Mouse (Mus musculus) megakaryocyte, embryonic 14.5 days (primary cell): ENCODE measurements around the gene Akap8l. TPM values are rescaled to one million over a fixed set of nuclear protein-coding genes. Genes with fewer than 3 reads are reported as not detected.
A peak's percentile ranks its signal among the peaks of the same experiment; 100 is the strongest.

ENCODE experiments used
- H3K27me3 ChIP-seq: replicated peaks from 2 replicates; pipeline ENCODE3; 2012; ENCODE audit warnings: inconsistent platforms
- H3K36me3 ChIP-seq: replicated peaks from 2 replicates; pipeline ENCODE3; 2012; ENCODE audit warnings: low read length, inconsistent platforms, mixed read lengths
- H3K4me1 ChIP-seq: 2 replicates; pipeline ENCODE4 v1.6.1; 2012; ENCODE audit warnings: inconsistent platforms
- H3K4me3 ChIP-seq: replicated peaks from 2 replicates; pipeline ENCODE3; 2012; ENCODE audit warnings: moderate library complexity, mild to moderate bottlenecking, inconsistent platforms
- H3K9me3 ChIP-seq: 2 replicates; pipeline ENCODE4 v1.6.1; 2012; ENCODE audit warnings: inconsistent platforms
- FLI1 ChIP-seq: IDR thresholded peaks from 2 replicates; pipeline ENCODE4 v1.6.1; 2012; ENCODE audit warnings: low read length, inconsistent platforms, mixed read lengths
- GATA1 ChIP-seq: IDR thresholded peaks from 3 replicates; pipeline ENCODE4 v1.6.1; 2012; ENCODE audit warnings: mixed read lengths, low read length, inconsistent platforms, borderline replicate concordance
- polyA plus RNA-seq: library from polyadenylated mRNA; stranded (reverse); fragments of >175 nt; gene quantifications from 2 replicates; pipeline ENCODE4 v1.2.3, GENCODE M21; 2012; ENCODE audit warnings: low replicate concordance; ENCODE audit not compliant: insufficient read depth

Akap8l gene
- polyA plus RNA-seq, 1 experiment = 157 TPM

DNA sequence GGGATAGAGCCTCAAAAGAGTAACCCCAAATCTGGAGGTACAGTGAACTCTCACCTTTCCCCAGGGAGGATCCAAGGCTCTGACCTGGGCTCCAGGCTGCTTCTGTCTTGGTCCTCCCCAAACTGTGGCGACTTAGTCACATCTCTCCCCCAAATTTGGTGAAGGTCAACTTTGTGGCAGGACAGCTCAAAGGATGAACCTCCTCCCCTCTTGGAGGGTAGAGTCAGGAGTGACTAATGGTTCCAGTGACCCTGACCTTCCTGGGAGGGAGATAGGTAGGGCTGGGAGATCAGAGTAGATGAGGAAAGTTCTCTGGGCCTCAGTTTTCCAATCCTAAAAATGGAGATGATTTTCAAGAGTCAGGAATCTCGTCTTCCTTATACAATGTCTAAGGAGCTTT lies 28.4 kb upstream of the Akap8l start:
- Histone ChIP-seq H3K36me3 (peaks cover 26% of the 10 kb centered on the region), H3K27me3 (peaks cover 24% of the 10 kb centered on the region), H3K4me1 (no peaks in the 10 kb centered on the region), H3K4me3 (no peak overlapping the region), H3K9me3 (no peaks in the 10 kb centered on the region)
- TF ChIP-seq GATA1 (no peak), FLI1 (no peak)

DNA sequence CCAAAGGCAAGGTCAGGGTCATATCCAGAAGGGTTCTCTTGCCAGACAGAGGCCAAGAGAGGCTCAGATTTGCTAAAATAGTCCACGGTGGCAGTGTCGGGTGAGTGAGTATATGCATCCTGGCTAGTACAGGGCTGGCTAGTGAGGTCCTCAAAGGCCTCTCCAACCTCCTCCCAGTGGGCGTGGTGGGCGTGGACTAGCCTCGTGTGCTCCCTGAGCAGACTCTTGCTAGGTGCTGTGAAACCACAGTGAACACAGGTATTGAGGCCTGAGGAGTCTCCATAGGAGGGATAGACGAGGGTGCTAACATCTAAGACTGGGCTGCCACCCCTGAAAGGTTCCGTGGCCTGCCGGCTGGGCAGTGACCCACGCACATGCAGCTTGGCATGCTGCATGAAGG lies 26.7 kb upstream of the Akap8l start:
- no peaks in the 10 kb centered on the region for H3K4me1 ChIP-seq
- H3K9me3 ChIP-seq = no peaks in the 10 kb centered on the region
- no peak overlapping the region for H3K4me3 ChIP-seq
- H3K27me3 ChIP-seq = peaks cover 16% of the 10 kb centered on the region
- no peak for TF ChIP-seq GATA1
- TF ChIP-seq FLI1 = no peak
- peaks cover 17% of the 10 kb centered on the region for H3K36me3 ChIP-seq

DNA sequence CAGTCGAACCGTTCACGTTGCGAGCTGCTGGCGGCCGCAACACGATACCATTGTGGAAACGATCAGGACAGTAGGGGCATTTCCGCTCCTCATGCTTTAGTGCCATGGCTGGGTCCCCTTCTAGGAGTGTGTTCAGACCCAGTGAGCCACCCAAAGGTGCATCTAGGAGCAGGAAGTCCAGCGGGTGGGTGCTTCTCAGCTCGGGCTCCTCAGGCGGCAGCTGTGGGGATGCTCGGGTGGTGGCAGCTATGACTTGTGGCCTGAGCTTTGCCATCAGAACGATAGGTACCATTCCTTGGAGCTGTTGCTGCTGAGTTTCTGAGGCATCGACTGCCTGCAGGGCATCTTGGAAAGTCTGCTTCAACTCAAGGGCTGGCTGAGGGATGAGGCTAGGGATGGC lies 26.1 kb upstream of the Akap8l start:
- H3K4me1 ChIP-seq = no peaks in the 10 kb centered on the region
- peaks cover 14% of the 10 kb centered on the region for H3K27me3 ChIP-seq
- no peak overlapping the region for H3K4me3 ChIP-seq
- peaks cover 17% of the 10 kb centered on the region for H3K36me3 ChIP-seq
- no peaks in the 10 kb centered on the region for H3K9me3 ChIP-seq
- TF ChIP-seq FLI1 = no peak
- no peak for TF ChIP-seq GATA1

DNA sequence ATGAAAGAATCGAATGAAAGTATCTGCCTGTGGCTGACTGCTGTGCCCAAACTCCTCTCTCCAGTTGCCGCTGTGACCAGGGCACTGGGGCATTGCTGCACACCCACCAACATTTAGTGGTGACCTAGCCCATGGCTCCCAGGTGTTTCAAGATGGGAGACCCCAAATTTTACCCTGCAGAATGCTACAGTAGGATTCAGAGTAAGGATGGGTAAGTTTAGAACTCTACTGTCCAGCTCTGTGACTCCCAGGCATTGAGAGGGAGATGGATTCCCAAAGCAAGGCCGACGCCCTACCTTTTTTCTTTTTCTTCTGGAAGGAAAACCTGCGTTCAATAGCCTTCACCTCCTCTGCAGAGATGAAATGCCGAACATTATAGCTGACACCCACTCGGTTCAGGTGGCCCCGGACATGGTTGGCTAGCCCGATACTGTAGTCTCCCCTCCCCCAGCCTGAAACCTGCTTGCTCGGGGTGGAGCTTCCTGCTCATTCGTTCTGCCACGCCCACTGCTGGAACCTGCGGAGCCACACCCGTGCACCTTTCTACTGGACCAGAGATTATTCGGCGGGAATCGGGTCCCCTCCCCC lies 18.7 kb upstream of the Akap8l start:
- TF ChIP-seq GATA1 = no peak
- no peak for TF ChIP-seq FLI1
- Histone ChIP-seq H3K9me3 (no peaks in the 10 kb centered on the region), H3K36me3 (peaks cover 15% of the 10 kb centered on the region)

DNA sequence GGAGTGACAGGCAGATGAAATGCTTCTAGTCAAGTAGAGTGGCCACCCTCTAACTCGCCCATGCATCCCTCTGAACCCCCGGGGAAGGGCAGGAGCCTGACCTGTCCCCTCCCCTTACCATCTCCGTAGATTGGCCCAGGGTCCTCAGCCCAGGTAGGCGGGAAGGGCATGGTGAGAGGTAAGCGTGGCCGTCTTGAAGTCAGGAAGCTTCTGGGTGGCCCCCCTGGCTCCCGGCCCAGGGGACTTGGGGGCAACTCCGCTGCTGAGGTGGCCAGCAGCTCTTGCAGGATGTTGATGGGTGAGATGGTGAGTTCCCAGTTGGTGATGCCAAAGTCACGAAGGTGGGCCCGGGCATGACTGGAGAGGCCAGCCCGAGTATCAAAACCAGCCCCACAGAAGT lies 17.3 kb upstream of the Akap8l start:
- H3K4me1 ChIP-seq = peaks cover 20% of the 10 kb centered on the region
- H3K36me3 ChIP-seq = peaks cover 18% of the 10 kb centered on the region
- no peaks in the 10 kb centered on the region for H3K27me3 ChIP-seq
- TF ChIP-seq FLI1 (no peak), GATA1 (no peak)
- no peak overlapping the region for H3K4me3 ChIP-seq
- H3K9me3 ChIP-seq = no peaks in the 10 kb centered on the region

More for the DNA sequence above, 18.7 kb upstream of the Akap8l start:
- peaks cover 9% of the 10 kb centered on the region for H3K4me1 ChIP-seq
- H3K27me3 ChIP-seq = no peaks in the 10 kb centered on the region
- H3K4me3 ChIP-seq = no peak overlapping the region

DNA sequence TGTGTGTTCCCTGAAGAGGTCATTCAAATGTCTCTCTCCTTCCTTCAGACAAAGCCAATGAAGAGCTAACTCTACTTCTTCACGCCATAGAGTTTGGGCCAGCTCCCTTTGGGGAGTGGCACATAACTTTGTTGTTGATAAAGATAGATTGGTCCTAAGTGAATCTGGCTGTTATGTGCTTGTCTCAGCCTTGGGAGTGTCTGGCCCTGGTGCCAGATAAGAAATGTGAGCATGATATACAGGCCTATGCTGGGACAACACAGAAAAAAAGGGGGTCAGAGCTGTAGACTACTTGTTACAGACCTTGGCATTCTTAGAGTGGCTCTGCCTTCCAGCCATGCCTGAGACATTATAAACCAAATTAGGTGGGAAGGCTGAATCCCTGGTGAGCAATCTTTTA lies 14.9 kb upstream of the Akap8l start:
- no peaks in the 10 kb centered on the region for H3K27me3 ChIP-seq
- peaks cover 39% of the 10 kb centered on the region for H3K4me1 ChIP-seq
- H3K9me3 ChIP-seq = no peaks in the 10 kb centered on the region
- H3K4me3 ChIP-seq = no peak overlapping the region
- peaks cover 42% of the 10 kb centered on the region for H3K36me3 ChIP-seq
- TF ChIP-seq FLI1 (no peak), GATA1 (no peak)

DNA sequence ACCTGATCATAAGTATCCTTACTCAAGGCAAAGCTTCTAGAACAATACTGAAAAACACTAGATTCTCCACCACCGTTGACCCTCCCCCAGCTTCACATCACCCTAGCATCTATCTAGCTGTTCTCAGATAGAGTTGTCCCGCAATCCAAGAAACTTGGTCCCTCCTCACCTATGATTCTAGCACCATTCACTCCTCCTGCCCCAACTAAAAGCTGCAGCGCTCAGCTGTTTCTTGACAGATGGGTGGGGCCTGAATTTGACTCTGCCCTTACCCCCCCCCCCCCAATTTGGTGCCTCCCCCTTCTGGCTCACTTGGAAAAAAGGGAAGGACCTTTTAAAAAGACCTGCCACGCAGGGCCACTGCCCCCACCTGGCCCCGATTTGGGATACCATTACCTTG lies 14.4 kb upstream of the Akap8l start:
- TF ChIP-seq FLI1 (no peak), GATA1 (no peak)
- H3K9me3 ChIP-seq = no peaks in the 10 kb centered on the region
- H3K27me3 ChIP-seq = no peaks in the 10 kb centered on the region
- H3K4me3 ChIP-seq = peak overlapping the region; percentile 95
- peaks cover 39% of the 10 kb centered on the region for H3K4me1 ChIP-seq
- H3K36me3 ChIP-seq = peaks cover 46% of the 10 kb centered on the region

DNA sequence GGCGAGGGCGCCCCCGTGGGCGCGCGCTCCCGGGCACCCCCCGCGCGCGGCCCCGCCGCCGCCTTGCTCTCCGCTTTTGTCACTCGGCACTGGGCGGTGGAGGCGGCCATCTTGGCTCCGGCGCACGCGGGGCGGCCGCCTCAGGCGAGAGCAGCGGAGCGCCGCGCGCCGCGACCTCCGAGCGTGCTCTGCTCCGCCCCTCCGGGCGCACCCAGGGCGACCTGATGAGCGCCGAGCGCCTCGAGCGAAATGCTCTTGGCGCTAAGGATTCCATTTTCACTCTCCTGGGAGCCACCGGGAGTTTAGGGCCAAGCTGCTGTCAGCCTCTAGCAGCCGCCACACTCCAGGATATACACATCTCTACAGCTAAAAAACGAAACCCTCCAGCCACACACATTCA lies 13.9 kb upstream of the Akap8l start:
- Histone ChIP-seq H3K9me3 (no peaks in the 10 kb centered on the region), H3K27me3 (no peaks in the 10 kb centered on the region), H3K4me1 (peaks cover 39% of the 10 kb centered on the region), H3K4me3 (peak overlapping the region; percentile 95), H3K36me3 (peaks cover 51% of the 10 kb centered on the region)
- TF ChIP-seq GATA1 (no peak), FLI1 (no peak)

DNA sequence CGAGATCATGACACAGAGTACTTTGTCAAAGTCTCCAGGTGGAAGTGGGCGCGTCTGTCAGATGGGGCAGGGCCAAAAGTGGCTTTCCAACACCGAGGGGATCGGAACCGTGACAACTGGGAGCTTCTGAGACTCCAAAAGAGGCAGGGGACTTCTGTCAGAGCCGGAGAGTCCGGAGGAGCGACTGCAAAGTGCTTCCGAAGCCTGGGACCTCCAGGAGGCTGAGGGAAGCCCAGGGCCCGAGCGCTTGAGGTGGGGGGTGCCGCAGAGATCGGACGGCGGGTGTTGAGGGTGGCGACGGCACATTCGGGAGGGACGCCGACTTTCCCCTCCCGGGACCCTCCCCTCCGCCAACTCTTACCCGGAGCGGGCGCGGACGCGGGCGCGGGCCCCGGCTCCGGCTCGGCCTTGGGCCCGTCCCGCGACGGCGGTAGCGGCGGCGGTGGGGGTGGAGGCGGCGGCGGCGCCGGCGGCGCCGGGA lies 13.5 kb upstream of the Akap8l start:
- peak overlapping the region; percentile 95 for H3K4me3 ChIP-seq
- H3K27me3 ChIP-seq = no peaks in the 10 kb centered on the region
- H3K36me3 ChIP-seq = peaks cover 56% of the 10 kb centered on the region

DNA sequence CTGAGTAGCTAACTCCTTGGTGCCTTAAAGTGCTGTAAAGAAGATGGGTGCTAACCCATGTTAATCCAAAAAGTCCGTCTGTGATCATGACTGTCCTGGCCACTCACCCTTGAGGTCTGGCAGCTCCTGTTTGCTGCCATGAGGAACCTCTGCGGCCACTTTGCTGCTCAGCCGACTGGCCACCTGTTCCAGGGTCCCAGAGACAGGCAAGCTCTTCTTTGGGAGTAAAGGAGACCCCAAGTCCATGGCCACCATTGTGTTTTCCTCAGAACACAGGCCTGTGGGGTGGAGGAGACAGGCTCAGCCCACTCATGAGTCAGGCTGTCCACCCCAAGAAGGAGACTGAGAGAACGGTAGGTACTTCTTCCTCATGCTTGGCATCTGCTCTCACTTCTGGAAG lies 12.3 kb upstream of the Akap8l start:
- Histone ChIP-seq H3K4me3 (peak overlapping the region; percentile 95), H3K9me3 (no peaks in the 10 kb centered on the region), H3K27me3 (no peaks in the 10 kb centered on the region), H3K36me3 (peaks cover 64% of the 10 kb centered on the region), H3K4me1 (peaks cover 39% of the 10 kb centered on the region)
- no peak for TF ChIP-seq FLI1
- TF ChIP-seq GATA1 = no peak

More for the DNA sequence above, 13.5 kb upstream of the Akap8l start:
- Histone ChIP-seq H3K4me1 (peaks cover 39% of the 10 kb centered on the region), H3K9me3 (no peaks in the 10 kb centered on the region)
- TF ChIP-seq FLI1 (no peak), GATA1 (no peak)
